Mouse (Mus musculus) cerebellum, adult (tissue): ENCODE data around the gene Mbd6.

ENCODE experiments used
- ATAC-seq: cut with Nextera tagmentation; 2 replicates; pipeline ENCODE4 v1.9.2; 2017; ENCODE audit warnings: mild to moderate bottlenecking, moderate library complexity, mixed read lengths; ENCODE audit not compliant: insufficient number of reproducible peaks, low FRiP score, low TSS enrichment

The Mbd6 gene

DNA sequence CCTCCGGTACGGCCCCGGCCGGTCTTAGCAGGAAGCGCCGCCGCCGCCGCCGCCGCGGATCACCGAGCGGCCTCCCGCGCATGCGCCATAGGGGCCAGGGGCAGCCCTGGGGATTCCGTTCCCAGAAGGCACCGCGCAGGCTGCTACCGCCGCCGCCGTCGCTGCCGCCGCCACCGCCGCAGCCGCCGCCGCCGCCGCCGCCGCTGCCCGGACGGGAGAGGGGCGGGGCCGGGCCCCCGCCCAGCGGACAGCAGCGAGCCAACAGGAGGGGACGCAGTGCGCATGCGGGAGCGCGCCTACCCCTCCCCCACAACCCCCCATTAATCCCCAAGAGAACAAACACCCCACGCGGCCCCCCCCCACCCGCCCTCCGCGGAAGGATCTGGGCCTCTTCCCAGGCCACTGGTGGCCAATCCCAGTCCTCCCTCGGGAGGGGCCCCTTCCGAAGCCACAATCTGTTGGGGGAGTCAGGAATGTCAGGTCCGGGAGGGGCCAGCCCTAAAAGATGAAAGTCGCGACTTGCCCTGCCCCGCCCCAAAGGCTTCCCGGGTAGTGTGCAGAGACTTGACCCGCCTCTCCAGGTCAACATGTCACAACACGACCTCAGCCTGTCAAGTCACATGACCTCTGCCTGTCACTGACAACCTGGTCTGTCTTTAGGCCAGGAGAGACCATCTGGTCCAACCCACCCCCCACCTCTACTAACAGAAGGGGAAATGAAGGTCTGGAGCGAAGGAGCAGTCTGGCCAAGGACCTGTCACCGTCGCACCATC lies at the start of gene Mbd6:
Gene Mbd6, minus strand, starts transcription at position 219 of the 773 bp plus-strand sequence.
- ATAC-seq = peak; percentile 51

DNA sequence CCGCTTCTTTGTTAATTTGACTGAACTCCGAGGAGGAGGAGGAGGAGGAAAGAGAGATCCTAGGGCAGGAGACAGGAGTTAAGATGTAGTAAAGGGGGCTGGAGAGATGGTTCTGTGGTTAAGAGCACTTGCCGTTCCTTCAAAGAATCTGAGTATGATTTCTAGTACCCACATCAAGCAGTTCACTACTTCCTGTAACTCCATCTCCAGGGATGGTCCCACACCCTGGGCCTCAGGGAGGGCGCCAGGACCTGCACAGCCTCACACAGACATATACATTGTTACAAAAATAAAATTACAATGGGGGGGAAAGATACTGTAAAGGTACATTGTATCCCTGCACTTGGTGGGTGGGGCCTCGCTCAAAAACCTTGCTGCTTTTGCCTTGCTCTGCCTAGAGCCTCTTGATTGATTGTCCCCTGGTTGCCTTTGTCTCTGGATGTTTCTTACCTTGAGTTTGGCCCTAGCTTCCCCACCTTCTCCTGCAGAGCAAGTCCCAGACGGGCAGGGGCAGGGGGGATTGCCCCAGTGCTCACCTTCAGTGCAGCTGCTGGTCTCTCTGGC lies 48.8 kb upstream of the Mbd6 start:
- no peak for ATAC-seq

DNA sequence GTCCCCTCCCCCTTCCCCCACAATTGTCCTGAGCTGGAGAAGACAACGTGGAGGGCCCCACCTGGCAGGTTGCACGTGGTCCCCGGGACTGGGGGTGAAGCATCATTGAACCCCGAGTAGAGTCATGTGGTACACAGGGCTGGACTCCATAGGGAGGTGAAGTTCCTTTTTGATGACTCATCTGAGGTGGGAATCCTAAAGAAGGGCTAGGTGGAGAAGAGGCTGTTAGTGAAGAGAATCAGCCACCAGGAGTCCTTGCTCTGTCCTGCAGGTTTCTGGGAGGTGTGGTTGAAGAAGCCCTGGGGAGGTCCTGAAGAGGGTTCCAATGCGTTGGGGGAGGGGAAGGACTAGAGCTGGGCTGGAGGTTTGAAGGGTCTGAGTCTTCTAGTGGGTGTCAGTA lies 48.1 kb upstream of the Mbd6 start:
- ATAC-seq = no peak

DNA sequence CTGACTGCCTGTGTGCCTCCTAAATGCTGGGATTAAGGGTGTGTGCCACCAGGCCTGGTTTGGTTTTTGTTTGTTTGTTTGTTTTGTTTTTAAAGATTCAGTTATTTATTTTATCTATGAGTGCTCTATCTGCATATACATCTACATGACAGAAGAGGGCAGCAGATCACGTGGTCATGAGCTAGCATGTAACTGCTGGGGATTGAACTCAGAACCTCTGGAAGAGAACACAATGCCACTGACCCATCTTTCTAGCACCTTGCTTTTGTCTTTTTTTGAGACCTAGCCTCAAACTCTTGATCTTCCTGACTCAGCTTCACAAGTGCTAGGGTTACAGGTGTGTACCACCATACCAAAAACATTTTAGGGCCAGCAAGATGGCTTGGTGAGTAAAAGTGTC lies 46.5 kb upstream of the Mbd6 start:
- ATAC-seq = no peak

DNA sequence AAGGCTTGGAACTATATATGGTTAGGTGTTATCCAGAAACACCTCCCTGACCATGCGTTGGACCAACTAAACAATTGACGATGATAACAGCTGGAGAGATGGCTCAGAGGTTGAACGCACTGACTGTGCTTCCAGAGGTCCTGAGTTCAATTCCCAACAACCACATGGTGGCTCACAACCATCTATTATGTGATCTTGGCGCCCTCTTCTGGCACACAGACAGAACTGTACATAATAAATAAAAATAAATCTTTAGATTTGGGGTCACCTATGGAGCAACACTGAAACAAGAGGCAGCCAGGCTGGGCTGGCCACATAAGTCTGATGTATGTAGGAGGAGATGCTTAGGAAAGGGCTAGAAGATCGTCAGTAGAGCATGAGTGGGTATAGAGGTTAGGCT lies 44.3 kb upstream of the Mbd6 start:
- ATAC-seq = no peak

DNA sequence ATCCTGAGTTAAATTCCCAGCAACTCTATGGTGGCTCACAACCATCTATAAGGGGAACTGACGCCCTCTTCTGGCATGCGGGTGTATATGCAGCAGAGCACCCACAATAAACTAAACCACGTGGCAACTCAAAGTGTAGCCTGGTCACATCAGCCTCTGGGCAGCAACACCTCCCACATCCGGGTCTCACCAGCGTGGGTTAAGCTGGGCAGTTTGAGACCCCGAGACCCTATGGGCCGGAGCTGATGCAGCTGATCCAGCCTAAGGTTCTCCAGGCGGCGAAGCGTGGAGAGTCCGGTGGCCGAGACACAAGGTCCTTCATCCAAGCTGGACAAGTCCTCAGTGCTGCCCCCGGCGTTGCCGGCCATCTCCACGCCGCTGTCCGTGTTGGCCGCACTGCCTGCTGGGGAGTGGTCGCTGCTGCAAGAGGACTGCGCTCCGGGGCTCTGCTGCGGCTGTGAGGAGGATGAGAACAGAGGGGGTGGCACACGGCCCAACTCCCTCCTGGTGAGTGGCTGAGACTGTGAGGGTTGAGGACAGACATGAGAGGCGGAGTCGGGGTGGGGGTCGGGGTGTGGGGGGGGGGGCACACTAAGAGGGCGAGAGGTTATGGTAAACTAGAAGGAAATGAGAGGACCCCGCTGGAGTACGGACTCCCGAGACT lies 43.5 kb upstream of the Mbd6 start:
- ATAC-seq = no peak

DNA sequence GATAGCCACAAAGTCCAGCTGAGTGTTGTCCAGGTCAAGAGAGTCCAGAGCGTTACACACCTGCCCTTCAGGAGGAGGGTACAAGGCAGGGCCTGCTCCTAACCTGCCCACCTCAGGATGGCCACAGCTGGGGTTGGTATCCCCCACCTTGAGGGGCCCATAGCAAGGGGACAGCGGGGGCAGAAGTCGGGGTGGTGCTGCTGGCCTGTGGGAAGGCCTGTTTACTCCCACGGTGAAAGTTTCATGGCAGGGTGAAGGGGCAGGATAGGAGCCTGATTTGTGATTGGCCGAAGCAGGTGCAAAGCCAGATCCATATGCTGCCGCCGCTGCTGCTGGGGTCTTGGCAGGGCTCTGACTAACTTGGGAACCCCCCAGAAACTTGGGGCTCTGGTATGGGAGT lies 41.4 kb upstream of the Mbd6 start:
- no peak for ATAC-seq

DNA sequence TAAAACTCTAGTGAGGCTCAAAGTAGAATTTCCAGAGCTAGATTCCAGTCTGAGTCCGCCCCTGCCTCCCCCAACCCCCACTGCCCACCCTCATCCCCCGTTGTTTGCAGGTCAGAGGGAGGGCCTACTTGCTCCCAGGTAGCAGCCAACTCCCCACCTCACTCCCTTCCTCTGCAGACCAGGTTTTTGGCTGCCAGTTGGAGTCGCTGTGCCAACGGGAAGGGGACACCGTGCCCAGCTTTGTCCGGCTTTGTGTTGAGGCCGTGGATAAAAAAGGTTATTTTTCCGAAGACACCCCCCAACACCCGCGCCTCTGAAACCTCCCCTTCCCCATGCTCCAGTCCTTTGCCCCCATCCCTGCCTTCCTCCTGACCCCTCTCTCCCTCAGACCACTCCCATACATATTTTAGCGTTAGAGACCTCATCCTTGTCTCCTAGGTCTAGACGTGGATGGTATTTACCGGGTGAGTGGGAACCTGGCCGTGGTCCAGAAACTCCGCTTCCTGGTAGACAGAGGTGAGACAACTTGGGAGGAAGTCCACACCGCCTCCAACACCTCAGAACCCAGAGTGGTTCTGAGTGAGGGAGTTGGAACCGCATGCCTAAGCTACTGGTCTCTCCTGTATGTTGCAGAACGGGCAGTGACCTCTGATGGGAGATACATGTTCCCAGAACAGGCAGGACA lies 38.8 kb upstream of the Mbd6 start:
- no peak for ATAC-seq

DNA sequence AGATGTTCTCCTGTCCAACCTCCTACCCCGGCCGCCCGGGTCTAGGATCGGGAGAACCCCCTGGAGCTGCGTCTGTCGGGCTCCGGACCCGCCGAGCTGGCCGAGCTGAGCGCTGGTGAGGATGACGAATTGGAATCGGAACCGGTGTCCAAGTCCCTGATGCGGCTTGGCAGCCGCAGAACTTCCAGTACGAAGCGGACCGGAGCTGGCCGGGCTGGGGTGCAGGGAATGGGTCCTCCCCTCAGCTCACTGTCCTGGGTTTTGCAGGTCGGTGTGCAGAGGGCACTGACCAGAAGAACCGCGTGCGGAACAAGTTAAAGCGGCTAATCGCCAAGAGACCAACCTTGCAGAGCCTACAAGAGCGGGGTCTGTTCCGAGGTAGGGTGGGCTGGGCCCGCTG lies 38.0 kb upstream of the Mbd6 start:
- no peak for ATAC-seq

DNA sequence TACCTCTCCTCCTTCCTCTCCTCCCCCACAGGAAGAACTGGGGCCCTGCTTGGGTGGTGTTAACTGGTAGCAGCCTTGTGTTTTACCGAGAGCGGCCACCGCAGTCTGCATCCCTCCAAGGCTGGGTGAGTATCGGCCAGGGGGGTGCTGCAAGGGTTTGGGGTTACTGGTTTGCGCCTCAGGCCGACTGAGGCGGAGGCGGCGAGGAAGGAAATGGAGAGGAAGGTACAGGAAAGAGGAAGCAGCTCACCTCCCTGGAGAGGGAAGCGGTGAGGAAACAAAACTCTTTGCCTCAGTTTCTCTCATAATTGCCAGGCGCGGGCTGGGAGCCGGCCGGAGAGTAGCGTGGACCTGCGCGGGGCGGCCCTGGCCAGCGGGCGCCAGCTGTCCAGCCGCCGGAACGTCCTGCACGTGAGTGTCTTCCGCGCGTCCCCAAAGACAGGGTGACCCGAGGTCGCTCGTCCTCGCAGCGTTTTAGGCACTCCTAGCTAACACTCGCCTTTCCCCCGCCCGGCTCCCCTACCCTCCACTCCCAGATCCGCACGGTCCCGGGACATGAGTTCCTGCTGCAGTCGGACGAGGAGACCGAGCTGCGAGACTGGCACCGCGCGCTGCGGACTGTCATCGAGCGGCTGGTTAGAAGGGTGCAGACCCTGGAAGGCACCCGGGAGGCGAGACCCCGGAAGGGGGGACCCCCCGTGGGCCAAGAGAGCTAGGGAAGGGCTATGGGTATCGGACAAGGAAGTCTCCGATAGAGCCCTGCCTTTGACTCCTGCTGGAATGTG lies 37.4 kb upstream of the Mbd6 start:
- ATAC-seq = no peak

DNA sequence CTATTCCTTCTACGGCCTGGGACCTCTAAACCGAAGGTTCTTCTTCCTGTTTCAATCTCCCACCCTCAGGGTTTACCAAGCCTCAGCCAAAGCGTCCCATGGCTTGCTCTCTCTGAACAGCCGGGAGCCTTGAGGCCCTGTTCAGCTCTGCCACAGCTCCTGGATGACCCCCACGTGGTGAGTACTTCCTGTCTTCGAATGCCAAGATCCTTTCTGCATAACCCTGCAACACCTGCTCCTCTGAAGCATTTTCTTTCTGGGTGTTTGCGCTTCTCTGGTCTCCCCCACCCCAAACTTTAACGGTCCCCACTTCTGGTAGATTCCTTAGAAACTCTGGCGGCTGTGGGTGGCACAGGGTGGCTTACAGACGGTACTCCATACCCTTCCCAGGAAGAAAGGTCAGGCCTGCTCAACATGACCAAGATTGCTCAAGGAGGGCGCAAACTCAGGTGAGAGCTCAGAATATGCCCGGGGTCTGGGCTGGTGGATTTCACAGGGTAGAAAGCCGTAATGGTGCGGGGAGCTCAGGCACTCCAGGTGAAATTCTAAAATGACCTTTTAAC lies 36.7 kb upstream of the Mbd6 start:
- ATAC-seq = no peak

DNA sequence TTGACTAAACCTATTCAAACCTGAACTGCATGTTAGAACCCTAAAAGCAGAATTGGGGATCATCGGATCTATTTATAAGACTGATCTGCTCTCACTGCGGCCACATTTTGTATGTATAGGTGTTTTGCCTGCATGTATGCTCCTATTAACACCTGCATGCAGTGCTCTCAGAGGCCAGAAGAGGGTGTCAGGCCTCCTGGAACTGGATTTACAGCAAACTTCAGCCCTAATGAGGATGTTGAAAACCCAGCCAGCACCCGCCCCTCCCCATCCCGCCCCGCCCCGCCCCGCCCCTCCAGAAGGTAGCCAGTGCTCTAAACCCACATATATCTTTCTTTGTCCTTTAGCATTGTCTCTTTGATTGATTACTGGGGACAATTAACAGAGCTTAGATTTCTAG lies 35.7 kb upstream of the Mbd6 start:
- no peak for ATAC-seq

DNA sequence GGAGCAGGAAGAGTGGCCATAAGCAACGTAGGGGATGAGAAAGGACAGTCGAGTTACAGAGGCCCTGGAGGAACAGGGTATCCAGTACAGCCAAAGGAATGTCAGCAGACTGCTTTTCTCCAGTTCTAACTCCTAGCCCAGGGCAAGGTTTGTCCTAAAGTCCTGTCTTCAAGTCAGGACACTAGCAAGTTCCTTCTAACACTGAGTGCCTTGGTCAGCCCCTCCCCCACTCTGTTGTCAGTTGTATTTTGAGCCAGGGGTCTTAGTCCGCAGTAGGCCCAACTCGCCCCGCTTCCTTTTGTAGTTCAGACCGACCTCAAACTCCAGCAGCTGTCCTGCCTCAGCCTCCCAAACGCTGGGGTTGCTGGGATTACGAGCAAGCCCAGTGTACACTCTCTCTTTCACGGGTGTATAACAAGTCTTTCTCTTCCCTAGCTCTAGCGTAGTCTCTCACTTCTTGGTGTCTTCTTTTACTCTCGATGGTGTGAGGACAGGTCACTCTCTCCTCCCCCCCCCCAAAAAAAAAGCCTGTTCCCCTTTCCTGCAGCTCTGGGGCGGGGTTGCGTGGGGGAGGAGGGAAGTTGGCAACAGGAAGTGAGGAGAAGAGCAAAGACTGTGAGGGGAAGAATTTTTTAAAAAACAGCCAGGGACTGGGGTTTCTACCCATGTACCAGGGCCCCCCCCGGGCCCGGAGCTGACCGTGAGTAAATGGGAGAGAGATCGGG lies 34.5 kb upstream of the Mbd6 start:
- ATAC-seq = no peak

DNA sequence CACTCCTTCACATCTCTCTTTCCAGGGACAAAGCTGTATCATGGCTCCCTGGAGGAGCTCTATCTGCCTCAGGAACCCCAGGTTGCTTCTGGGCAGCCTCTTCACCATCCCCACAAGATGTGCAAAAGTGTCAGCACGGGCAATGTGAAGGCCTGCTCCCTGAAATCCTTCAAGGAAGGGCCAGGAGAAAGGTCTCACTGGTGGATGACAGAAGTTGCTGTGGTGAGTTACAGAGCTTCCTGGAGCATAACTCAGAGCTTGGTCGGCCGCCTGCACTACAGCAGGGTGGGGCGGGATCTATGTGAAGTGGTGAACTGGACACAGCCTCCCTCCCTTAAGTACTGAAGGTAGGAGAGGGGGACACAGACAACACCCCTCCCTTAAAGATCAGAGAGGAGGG lies 33.9 kb upstream of the Mbd6 start:
- no peak for ATAC-seq

DNA sequence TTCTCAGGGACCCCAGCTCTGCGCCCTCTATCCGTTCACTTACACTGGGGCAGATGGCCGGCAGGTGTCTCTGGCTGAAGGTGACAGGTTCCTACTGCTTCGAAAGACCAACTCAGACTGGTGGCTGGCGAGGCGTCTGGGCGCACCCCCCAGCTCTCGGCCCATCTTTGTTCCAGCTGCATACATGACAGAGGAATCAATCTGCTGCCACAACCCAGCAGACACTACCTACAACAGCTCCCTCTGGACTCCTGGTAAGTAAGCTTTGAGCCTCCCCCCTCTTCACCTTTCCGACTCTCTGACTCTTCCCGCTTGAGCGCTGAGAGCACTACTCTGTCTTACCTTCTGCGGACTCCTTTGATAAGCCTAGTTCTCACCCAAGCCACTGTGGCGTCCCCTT lies 33.4 kb upstream of the Mbd6 start:
- no peak for ATAC-seq

DNA sequence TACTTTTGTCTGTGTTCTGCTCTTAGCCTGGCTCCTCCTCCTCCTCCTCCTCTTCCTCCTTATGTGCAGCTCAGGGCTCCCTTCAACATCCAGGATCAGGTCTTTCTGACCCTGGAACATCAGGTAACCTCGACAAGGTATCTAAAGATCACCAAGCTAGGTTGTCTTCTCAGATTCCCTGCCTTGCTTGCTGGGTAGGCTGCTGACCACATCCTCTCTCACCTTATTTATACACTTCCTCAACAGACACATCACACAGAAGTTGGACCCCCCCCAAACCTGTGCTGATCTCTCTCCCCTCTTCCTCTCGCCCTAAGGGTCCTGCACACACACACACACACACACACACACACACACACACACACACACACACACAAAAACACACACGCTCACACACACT lies 32.8 kb upstream of the Mbd6 start, which contains the start of gene Arhgap9:
Gene Arhgap9, plus strand, starts transcription at position 344 of the 400 bp plus-strand sequence.
- ATAC-seq = no peak

DNA sequence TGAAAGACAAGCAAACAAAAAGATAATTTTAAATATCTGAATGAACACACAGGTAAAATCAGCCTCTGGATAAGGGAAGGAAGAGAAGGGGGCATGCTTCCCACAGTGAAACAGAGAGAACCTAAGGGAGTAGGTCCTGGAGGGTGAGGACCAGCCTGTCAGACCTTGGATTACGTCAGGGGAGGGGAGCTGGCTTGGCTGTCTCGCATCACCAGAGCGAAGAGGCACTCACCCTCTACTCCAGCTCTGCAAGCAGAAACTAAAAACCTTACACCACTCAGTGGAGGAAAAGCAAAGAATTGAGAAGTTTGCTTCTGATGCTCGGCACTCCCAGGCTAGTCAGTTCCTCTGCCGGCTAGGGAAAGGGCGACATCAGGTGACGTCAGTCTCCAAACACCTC lies 31.2 kb upstream of the Mbd6 start:
- ATAC-seq = no peak

DNA sequence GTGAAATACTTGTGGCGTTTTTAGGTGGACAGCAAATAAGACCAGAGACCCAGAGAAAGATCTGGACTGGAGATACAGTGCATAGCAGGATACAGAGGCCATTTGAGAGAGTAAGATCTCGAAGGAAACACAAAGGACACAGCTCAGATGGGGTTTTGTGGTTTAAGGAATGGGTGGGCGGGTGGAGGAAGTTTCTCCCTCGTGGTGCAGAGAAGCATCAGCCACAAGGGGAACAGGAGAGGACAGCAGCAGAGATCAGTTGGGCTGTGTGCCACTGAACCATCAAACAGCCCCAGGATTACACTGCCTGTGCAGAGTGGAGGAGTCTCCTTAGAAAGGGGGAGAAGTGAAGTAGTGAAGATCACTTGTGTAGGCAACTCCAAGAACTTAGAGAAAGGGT lies 29.2 kb upstream of the Mbd6 start:
- ATAC-seq = no peak

DNA sequence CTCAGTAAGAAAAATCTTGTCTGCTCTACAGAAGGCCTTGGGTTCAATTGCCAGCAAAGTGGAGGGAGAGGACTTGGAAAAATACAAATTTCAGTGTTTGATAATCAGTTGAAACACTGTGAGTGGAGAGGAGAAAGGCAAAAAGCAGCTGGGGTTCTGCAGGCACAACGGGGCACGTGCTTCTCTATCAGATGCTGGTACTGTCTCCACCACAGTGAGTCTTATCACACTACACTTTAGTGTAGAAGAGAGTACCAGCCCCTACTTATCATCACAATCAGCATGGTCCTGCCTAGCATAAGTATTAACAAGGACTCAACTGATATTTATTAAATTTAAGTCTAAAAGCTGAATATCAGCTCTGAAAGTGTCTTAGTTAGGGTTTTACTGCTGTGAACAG lies 28.5 kb upstream of the Mbd6 start:
- no peak for ATAC-seq
